Mouse (Mus musculus) duodenum, adult 2 months (tissue): ENCODE data around the gene Cbx5. TPM values are rescaled to one million over a fixed set of nuclear protein-coding genes. Genes with fewer than 3 reads are reported as not detected.

Experiments used
- polyA plus RNA-seq: library from polyadenylated mRNA; depleted of rRNA; stranded (reverse); fragments of >200 nt; gene quantifications from 2 replicates; pipeline ENCODE4 v1.2.3, GENCODE M21; 2012; ENCODE audit warnings: low replicate concordance; rRNA removed

The Cbx5 gene
- polyA plus RNA-seq, result 1.2 and 2.5 TPM in 2 replicates

GRCm38 (mm10) chr15:103239685-103240159 lies at the start of gene Cbx5:
Gene Cbx5, minus strand, starts transcription at chr15:103239816.

GRCm38 (mm10) chr15:103272419-103273279 lies 33.0 kb upstream of the Cbx5 start, which contains the start of gene Copz1:
Gene Copz1, plus strand, starts transcription at chr15:103272714.

GRCm38 (mm10) chr15:103257790-103258728 lies 18.4 kb upstream of the Cbx5 start, which contains the start of gene Nfe2:
Gene Nfe2, minus strand, starts transcription at chr15:103258403.

GRCm38 (mm10) chr15:103240160-103241028 lies 778 bp upstream of the Cbx5 start, which contains the start of gene Hnrnpa1:
Gene Hnrnpa1, plus strand, starts transcription at chr15:103240432.

GRCm38 (mm10) chr15:103167042-103167615 lies 72.5 kb downstream of the Cbx5 start, which contains the start of gene Smug1:
Gene Smug1, minus strand, starts transcription at chr15:103167092.

Other genes with a start within 250 kb of the Cbx5 start
- gene Hoxc8, start 249.2 kb downstream of the Cbx5 start, polyA plus RNA-seq, result 0.13 TPM in 1 of 2 replicates, not detected in the other
- 0.13 and 3.5 TPM in 2 replicates for gene Hoxc6, start 241.6 kb downstream of the Cbx5 start, polyA plus RNA-seq
- gene Hoxc4, start 220.9 kb downstream of the Cbx5 start, polyA plus RNA-seq, result 1.1 and 1.5 TPM in 2 replicates
- gene Smug1, start 72.7 kb downstream of the Cbx5 start, polyA plus RNA-seq, result 6.7 and 12.1 TPM in 2 replicates
- gene Hnrnpa1, start 616 bp upstream of the Cbx5 start, polyA plus RNA-seq, result 9.0 and 9.4 TPM in 2 replicates
- 0.39 and 1.4 TPM in 2 replicates for gene Nfe2, start 18.6 kb upstream of the Cbx5 start, polyA plus RNA-seq
- gene Copz1, start 32.9 kb upstream of the Cbx5 start, polyA plus RNA-seq, result 78.5 and 114 TPM in 2 replicates
- gene Gpr84, start 70.8 kb upstream of the Cbx5 start, polyA plus RNA-seq, result 0.26 TPM in 1 of 2 replicates, not detected in the other
- gene Zfp385a, start 100.3 kb upstream of the Cbx5 start, polyA plus RNA-seq, result 7.2 and 8.2 TPM in 2 replicates
- 8.3 and 11.9 TPM in 2 replicates for gene Itga5, start 126.9 kb upstream of the Cbx5 start, polyA plus RNA-seq
- not detected in 2 replicates for gene Gtsf1, start 190.7 kb upstream of the Cbx5 start, polyA plus RNA-seq
- not detected in 2 replicates for gene Gtsf2, start 208.7 kb upstream of the Cbx5 start, polyA plus RNA-seq
- 3.0 and 4.2 TPM in 2 replicates for gene Nckap1l, start 214.0 kb upstream of the Cbx5 start, polyA plus RNA-seq